In genomic region chr11:67790182-67790581, GRCm38 (mm10) we compare ENCODE assay signal across 33 mouse cellular contexts. TPM values are rescaled to one million over a fixed set of nuclear protein-coding genes. Genes with fewer than 3 reads are reported as not detected.
A peak's percentile ranks its signal among the peaks of the same experiment; 100 is the strongest.
DNase-seq lines count a peak whose midpoint lies in the region; ATAC-seq and TF ChIP-seq lines count a peak whose summit lies in the region.
"Had no signal": no experiment of that assay in that cellular context is flagged by ENCODE, and none has a peak within 500 bp of the region (broad histone marks: within the 10 kb centered on the region; RNA-seq: fewer than 3 reads in every experiment).

No protein-coding gene starts in this region.

- TF ChIP-seq POLR2A in myocyte (IDR thresholded peaks at IDR 0.05; ENCODE audit: insufficient read length, low read depth) = no peak

- H3K27ac ChIP-seq in heart, embryonic 15.5 days = peak overlapping the region; percentile 77
- H3K27ac ChIP-seq: hindbrain, embryonic 12.5 days; kidney, embryonic 15.5 days; limb, embryonic 12.5 days; macrophage; midbrain, embryonic 10.5 days; neural tube, embryonic 15.5 days; stomach, embryonic 15.5 days had no signal

- intact Hi-C loops in heart, postnatal 36 days (cut with DNase I) = no loop called here

- no peaks in the 10 kb centered on the region for H3K27me3 ChIP-seq in heart, embryonic 15.5 days
- peaks cover 20% of the 10 kb centered on the region for H3K27me3 ChIP-seq in myocyte (ENCODE audit: control insufficient read depth, insufficient read depth, insufficient read length)
- H3K27me3 ChIP-seq: hindbrain, embryonic 12.5 days; kidney, embryonic 15.5 days; limb, embryonic 12.5 days; neural tube, embryonic 15.5 days; stomach, embryonic 15.5 days had no signal

- no peaks in the 10 kb centered on the region for H3K79me2 ChIP-seq in myocyte (ENCODE audit: control insufficient read depth, insufficient read depth)

- peak; percentile 89 for DNase-seq in heart, adult 11 months
- DNase-seq in heart, postnatal 36 days = no peak
- DNase-seq in cerebellum, postnatal 4 days (ENCODE audit: low spot score in 2 of 2) = no peak
- no peak for DNase-seq in retina, embryonic 14.5 days (ENCODE audit: low spot score)
- no peak for DNase-seq in ovary, adult 18-20 months (ENCODE audit: low spot score)
- DNase-seq: adrenal gland, adult 2 months; cerebellum, adult 2 months; forebrain, postnatal 0 days; kidney, adult 11 months; kidney, postnatal 36 days; liver, postnatal 0 days; right cerebral cortex, postnatal 25 days; thymus, adult 18-20 months; thymus, postnatal 4 days had no signal

- no peak overlapping the region for H3K9ac ChIP-seq in heart, embryonic 15.5 days
- H3K9ac ChIP-seq: forebrain, postnatal 0 days; hindbrain, embryonic 12.5 days; kidney, embryonic 15.5 days; limb, embryonic 12.5 days; liver, postnatal 0 days; neural tube, embryonic 15.5 days; stomach, embryonic 15.5 days had no signal

- H3ac ChIP-seq in myocyte (ENCODE audit: control insufficient read depth, insufficient read length) = no peak overlapping the region

- peak; percentile 70 for ATAC-seq in granulocyte monocyte progenitor cell, adult 5-6 weeks (replicated peaks; ENCODE audit: poor library complexity, severe bottlenecking)
- ATAC-seq in heart, embryonic 15.5 days (replicated peaks; ENCODE audit: insufficient number of reproducible peaks, insufficient read depth, low FRiP score, low read depth) = peak; percentile 85
- ATAC-seq: forebrain, postnatal 0 days; liver, postnatal 0 days; lung, postnatal 0 days had no signal

- no peak overlapping the region for H3K4me3 ChIP-seq in heart, embryonic 15.5 days
- no peak overlapping the region for H3K4me3 ChIP-seq in myocyte
- H3K4me3 ChIP-seq: hindbrain, embryonic 12.5 days; kidney, embryonic 15.5 days; limb, embryonic 12.5 days; midbrain, embryonic 10.5 days; neural tube, embryonic 15.5 days; stomach, embryonic 15.5 days had no signal

- H3K9me3 ChIP-seq in heart, embryonic 15.5 days (replicated peaks) = no peaks in the 10 kb centered on the region
- H3K9me3 ChIP-seq: hindbrain, embryonic 12.5 days; kidney, embryonic 15.5 days; limb, embryonic 12.5 days; midbrain, embryonic 10.5 days; neural tube, embryonic 15.5 days; stomach, embryonic 15.5 days had no signal

- H3K4me1 ChIP-seq in heart, embryonic 15.5 days (replicated peaks) = peaks cover 10% of the 10 kb centered on the region
- H3K4me1 ChIP-seq: hindbrain, embryonic 12.5 days; kidney, embryonic 15.5 days; limb, embryonic 12.5 days; midbrain, embryonic 10.5 days; neural tube, embryonic 15.5 days; stomach, embryonic 15.5 days had no signal

- WGBS in heart, embryonic 15.5 days = 34% methylated on average over 11 of the region's 11 CpGs

- H3K36me3 ChIP-seq in heart, embryonic 15.5 days = no peaks in the 10 kb centered on the region
- no peaks in the 10 kb centered on the region for H3K36me3 ChIP-seq in myocyte (ENCODE audit: control insufficient read depth, insufficient read depth)
- H3K36me3 ChIP-seq: hindbrain, embryonic 12.5 days; kidney, embryonic 15.5 days; limb, embryonic 12.5 days; midbrain, embryonic 10.5 days; neural tube, embryonic 15.5 days; stomach, embryonic 15.5 days had no signal

- no peak overlapping the region for H3K4me2 ChIP-seq in heart, embryonic 15.5 days
- peak overlapping the region; percentile 10 for H3K4me2 ChIP-seq in myocyte (ENCODE audit: low read depth)
- H3K4me2 ChIP-seq: hindbrain, embryonic 12.5 days; kidney, embryonic 15.5 days; limb, embryonic 12.5 days; liver, embryonic 11.5 days; neural tube, embryonic 15.5 days; stomach, embryonic 15.5 days had no signal

TF ChIP-seq in myocyte, 11 proteins besides CTCF, POLR2A, EP300 and RAD21:
- no peak for TF ChIP-seq E2F4 (IDR thresholded peaks at IDR 0.05; ENCODE audit: insufficient read depth)
- peak in 1 of 3 experiments; percentile 20 for TF ChIP-seq MYOG (IDR thresholded peaks at IDR 0.05; ENCODE audit: control insufficient read depth in 1 of 3, insufficient read depth in 1 of 3, insufficient read length in 2 of 3, low read depth in 2 of 3)
- no peak for TF ChIP-seq CEBPB (IDR thresholded peaks at IDR 0.05; ENCODE audit: insufficient read depth, poor library complexity, severe bottlenecking)
TF ChIP-seq in myocyte: peak in this region for 1.

RNA-seq across cellular contexts. Expression of gene Dhrs7c, which starts 7.8 kb away (rescaled TPM):
- 100 to 1,000 TPM; 208 to 239 TPM for total RNA-seq in heart, postnatal 36 days (2021)
- total RNA-seq in granulocyte monocyte progenitor cell, adult 5-6 weeks (2014; fragmentation: Nextera tagmentation) = 1.7 and 4.7 TPM in 2 replicates
- total RNA-seq in granulocyte monocyte progenitor cell, adult 5-6 weeks (2017) = not detected in 2 replicates
- 13.7 and 19.2 TPM in 2 replicates for polyA plus RNA-seq in heart, embryonic 15.5 days (2015; fragmentation: Nextera tagmentation; extraction: Ambion mirVana)
- polyA plus RNA-seq in myocyte (2012; fragmentation: generic; extraction: Trizol) = 112 TPM
- total RNA-seq: adrenal gland, adult 2 months; ES-E14; midbrain, postnatal 0 days had no signal
- polyA plus RNA-seq: adrenal gland, adult 2 months; cerebellum, adult 2 months; embryonic facial prominence, embryonic 11.5 days; forebrain, embryonic 11.5 days; liver, embryonic 11.5 days; liver, postnatal 0 days; macrophage; midbrain, embryonic 10.5 days had no signal

RNA-seq across cellular contexts. Expression of gene Gsg1l2, which starts 15.8 kb away (rescaled TPM):
- not detected for total RNA-seq in heart, postnatal 36 days (2021)
- total RNA-seq in granulocyte monocyte progenitor cell, adult 5-6 weeks (2014; fragmentation: Nextera tagmentation) = not detected in 2 replicates
- total RNA-seq in granulocyte monocyte progenitor cell, adult 5-6 weeks (2017) = not detected in 2 replicates
- not detected in 2 replicates for polyA plus RNA-seq in heart, embryonic 15.5 days (2015; fragmentation: Nextera tagmentation; extraction: Ambion mirVana)
- polyA plus RNA-seq in myocyte (2012; fragmentation: generic; extraction: Trizol) = not detected
- total RNA-seq: adrenal gland, adult 2 months; ES-E14; forebrain, postnatal 0 days; gastrocnemius, adult 18-20 months; left cerebral cortex, postnatal 14 days; midbrain, postnatal 0 days had no signal
- polyA plus RNA-seq: adrenal gland, adult 2 months; cerebellum, adult 2 months; embryonic facial prominence, embryonic 11.5 days; forebrain, embryonic 11.5 days; forebrain, postnatal 0 days; gonadal fat pad, adult 2 months; hindbrain, embryonic 12.5 days; kidney, embryonic 15.5 days; limb, embryonic 12.5 days; liver, embryonic 11.5 days; liver, postnatal 0 days; lung, postnatal 0 days; macrophage; midbrain, embryonic 10.5 days; midbrain, postnatal 0 days; neural tube, embryonic 15.5 days; stomach, embryonic 15.5 days had no signal

RNA-seq across cellular contexts. Expression of gene Glp2r, which starts 19.2 kb away (rescaled TPM):
- not detected for total RNA-seq in heart, postnatal 36 days (2021)
- total RNA-seq in granulocyte monocyte progenitor cell, adult 5-6 weeks (2014; fragmentation: Nextera tagmentation) = not detected in 2 replicates
- not detected in 2 replicates for total RNA-seq in granulocyte monocyte progenitor cell, adult 5-6 weeks (2017)
- polyA plus RNA-seq in heart, embryonic 15.5 days (2015; fragmentation: Nextera tagmentation; extraction: Ambion mirVana) = not detected in 2 replicates
- polyA plus RNA-seq in myocyte (2012; fragmentation: generic; extraction: Trizol) = not detected
- total RNA-seq: ES-E14 had no signal
- polyA plus RNA-seq: adrenal gland, adult 2 months; embryonic facial prominence, embryonic 11.5 days; forebrain, embryonic 11.5 days; hindbrain, embryonic 12.5 days; limb, embryonic 12.5 days; lung, postnatal 0 days; macrophage; midbrain, embryonic 10.5 days; neural tube, embryonic 15.5 days had no signal

Comparison
In these comparisons a context has a peak if more than half of its experiments do, and no peak if none do; other contexts are left out.
1. RNA of gene Dhrs7c, which starts 7.8 kb away (total RNA-seq): 208 to 239 TPM in heart, postnatal 36 days; 1.7 to 4.7 TPM in granulocyte monocyte progenitor cell, adult 5-6 weeks; every median in the first group is over 10 times any median in the second.